Mouse (Mus musculus): ENCODE results near the gene Gm20388. TPM values are rescaled to one million over a fixed set of nuclear protein-coding genes. Genes with fewer than 3 reads are reported as not detected.

The Gm20388 gene
- total RNA-seq, 2 experiments from 2014 or later, result 1.3 to 8.5 TPM

DNA sequence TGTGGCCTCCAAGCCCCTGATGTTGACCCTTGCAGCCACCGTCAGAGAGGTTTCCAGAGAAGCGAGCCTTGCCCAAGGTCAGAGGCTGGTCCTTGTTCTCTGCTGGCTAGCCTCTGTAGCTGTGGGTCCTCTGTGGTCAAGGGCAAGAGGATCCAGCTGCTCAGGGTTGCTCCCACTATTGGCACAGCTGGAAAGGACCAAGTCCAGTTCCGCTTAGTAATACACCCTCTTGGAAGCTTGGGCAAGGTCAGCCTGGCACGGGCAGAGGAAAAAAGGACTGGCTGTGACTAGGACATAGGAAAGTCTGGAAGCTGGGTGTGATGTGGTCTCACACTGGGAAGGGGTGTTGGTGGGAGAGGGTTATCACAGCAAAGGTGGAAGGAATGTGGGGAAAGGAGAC is 538.5 kb downstream of the Gm20388 start:
- peak in 1 of 2 experiments; percentile 44 for DNase-seq (ENCODE audit: low spot score in 2 of 2)

- DNase-seq (ENCODE audit: low spot score in 2 of 2), result no peak
These were observed 539.0 kb downstream of the Gm20388 start for GRCm38 (mm10) chr8:120449608-120450031.

GRCm38 (mm10) chr8:120452111-120452510 is 541.5 kb downstream of the Gm20388 start:
- DNase-seq (ENCODE audit: low spot score in 2 of 2), result no peak

DNA sequence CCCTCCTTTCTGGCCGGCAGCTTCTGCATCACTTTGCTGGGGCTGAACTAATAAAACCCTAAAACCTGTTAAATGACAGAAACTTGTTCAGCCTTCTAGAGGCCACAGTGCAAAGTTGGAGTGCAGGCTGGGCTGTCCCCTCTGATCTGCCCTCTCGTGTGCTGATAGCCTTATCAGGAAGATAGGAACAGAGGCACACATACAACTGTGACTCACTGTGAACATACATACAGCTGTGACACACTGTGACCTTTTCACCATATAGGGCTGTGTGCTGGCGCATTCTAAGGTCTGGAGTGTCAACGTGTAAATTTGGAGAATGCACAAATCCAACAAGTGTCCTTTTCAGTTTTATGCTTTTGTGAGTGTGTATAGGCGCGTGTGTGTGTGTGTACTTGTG is 543.8 kb downstream of the Gm20388 start:
- no peak for DNase-seq (ENCODE audit: low spot score in 2 of 2)

DNA sequence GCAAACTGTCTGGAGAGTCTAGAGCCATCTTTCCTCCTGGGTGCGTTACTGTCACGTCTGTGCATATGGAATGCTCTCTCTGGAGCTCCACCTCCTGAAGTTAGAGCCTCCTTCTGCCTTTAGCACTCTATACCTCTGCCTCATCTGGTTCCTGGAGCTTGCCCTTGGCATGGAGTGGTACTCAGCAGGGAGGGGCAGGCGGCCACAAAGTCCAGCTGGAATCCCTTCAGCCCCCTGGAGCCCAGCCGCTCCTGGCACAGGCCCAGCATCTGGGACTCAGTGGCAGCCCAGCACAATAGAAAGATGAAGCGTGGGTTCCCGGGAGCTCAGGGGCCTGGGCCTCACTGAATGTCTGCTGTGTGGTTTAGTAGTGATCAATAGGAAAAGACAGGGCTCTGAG is 549.7 kb downstream of the Gm20388 start:
- no peak for DNase-seq (ENCODE audit: low spot score in 2 of 2)

- DNase-seq (ENCODE audit: low spot score in 2 of 2), result no peak
These were observed 551.5 kb downstream of the Gm20388 start for GRCm38 (mm10) chr8:120462119-120462551.

- DNase-seq (ENCODE audit: low spot score in 2 of 2), result no peak
These were observed 552.0 kb downstream of the Gm20388 start for GRCm38 (mm10) chr8:120462611-120463010.

GRCm38 (mm10) chr8:120463918-120464584 is 553.4 kb downstream of the Gm20388 start:
- no peak for DNase-seq (ENCODE audit: low spot score in 2 of 2)

DNA sequence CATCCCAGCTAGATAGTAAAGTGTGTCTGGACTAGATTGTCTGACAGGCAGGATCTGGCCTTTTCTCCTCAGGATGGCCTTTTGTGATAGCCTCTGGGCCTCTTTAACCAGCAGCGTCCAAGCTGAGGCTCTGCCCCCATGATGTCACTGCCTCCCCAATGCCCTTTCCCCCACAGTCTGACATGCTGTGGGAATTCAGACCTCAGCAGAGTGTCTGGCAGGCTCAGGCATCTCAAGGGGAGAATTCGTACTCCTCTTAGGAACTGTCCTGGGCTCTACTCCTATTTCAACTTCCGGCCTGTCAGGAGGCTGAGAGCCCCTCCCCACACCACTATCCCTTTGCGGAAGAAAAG is 553.9 kb downstream of the Gm20388 start:
- DNase-seq (ENCODE audit: low spot score in 2 of 2), result no peak

GRCm38 (mm10) chr8:120465710-120466109 is 555.1 kb downstream of the Gm20388 start:
- DNase-seq (ENCODE audit: low spot score in 2 of 2), result no peak

DNA sequence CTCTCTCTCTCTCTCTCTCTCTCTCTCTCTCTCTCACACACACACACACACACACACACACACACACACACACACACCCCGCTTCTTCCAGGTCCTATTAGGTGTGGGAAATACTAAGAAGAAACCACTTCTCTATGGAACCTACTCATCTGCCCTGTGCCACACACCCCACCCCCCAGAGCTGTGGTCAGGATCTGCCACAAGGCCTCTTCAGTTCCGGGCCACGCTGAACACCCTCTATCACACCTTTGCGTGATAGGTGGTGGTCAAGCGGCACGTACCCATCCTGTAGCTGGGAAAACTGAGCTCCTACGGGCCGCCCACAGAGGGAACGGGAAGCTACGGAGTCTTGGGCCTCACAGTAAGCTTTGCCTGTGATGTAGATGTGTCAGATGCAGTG is 555.6 kb downstream of the Gm20388 start:
- DNase-seq (ENCODE audit: low spot score in 2 of 2), result no peak

GRCm38 (mm10) chr8:120467598-120467997 is 557.0 kb downstream of the Gm20388 start:
- DNase-seq (ENCODE audit: low spot score in 2 of 2), result no peak

GRCm38 (mm10) chr8:120470170-120470569 is 559.5 kb downstream of the Gm20388 start:
- no peak for DNase-seq (ENCODE audit: low spot score in 2 of 2)

DNA sequence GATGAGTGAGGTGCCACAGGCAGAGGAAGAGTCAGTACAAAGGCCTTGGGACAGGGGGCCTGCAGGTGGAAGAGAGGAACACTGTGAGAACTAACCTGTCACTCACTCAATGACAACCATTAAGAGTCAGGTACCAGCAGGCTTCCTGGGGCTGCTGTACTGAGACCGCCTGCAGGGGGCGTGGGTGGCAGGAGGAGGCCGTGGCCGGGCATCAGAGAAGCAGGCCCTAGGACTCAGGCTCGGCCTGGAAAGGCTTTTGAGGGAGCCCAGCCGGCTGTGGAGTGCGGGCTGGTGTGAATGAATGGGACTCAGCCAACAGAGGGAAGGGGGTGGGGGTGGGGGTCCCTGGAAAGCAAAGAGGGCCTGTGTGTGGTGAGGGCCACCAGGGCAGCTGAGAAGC is 560.5 kb downstream of the Gm20388 start:
- DNase-seq (ENCODE audit: low spot score in 2 of 2), result peak in 1 of 2 experiments; percentile 55

DNA sequence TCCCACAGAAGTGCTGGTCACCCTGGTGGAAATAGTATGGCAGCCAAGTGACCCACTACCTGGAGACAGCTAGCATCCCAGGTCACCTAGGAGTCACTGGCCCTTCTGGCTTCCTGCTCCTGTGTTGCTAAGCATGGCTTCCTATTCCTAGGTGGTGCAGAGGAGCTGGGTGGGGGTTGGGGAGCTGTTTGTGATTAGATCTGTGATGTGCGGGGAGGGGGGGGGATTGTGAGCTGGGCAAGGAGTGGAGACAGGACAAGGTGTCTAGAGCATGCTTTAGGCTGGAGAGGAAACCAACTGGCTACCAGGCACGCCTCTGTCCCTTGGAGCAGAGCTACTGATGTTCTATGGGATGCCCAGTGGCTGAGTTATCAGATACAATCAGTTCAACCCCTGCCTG is 561.1 kb downstream of the Gm20388 start:
- DNase-seq (ENCODE audit: low spot score in 2 of 2), result no peak

GRCm38 (mm10) chr8:120472230-120472629 is 561.6 kb downstream of the Gm20388 start:
- DNase-seq (ENCODE audit: low spot score in 2 of 2), result no peak

DNA sequence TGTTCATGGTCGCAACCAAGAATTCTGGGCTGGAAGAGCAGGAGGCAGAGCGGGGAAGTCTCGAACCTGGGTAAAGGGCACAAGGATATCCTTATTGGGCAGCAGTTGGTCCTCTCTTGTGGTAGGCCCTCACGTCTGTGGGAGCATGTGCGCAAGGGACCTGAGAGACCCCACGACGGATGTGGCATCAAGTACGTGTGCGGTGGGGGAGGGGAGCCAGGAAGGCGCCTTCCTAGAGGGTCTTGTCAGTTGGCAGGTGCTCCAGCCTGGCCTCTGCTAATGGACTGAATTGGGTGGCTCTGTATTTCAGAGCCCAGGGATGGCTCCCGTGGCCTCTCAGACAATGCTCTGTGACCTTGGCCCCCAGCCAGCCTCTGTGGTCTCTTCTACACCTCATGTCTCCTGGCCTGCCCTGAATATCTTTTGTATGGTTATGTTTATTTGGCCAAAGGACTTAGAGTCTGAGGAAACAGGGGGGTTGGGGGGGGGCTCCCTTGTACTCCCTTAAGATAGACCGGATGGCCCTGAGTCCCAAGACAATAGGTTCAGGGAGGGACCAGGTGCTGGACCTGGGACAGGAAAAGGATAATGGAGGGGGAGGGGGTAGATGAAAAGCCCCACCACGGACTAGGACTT is 563.2 kb downstream of the Gm20388 start:
- peak in 1 of 2 experiments; percentile 59 for DNase-seq (ENCODE audit: low spot score in 2 of 2)

GRCm38 (mm10) chr8:120474496-120475235 is 564.0 kb downstream of the Gm20388 start:
- DNase-seq (ENCODE audit: low spot score in 2 of 2), result no peak

DNA sequence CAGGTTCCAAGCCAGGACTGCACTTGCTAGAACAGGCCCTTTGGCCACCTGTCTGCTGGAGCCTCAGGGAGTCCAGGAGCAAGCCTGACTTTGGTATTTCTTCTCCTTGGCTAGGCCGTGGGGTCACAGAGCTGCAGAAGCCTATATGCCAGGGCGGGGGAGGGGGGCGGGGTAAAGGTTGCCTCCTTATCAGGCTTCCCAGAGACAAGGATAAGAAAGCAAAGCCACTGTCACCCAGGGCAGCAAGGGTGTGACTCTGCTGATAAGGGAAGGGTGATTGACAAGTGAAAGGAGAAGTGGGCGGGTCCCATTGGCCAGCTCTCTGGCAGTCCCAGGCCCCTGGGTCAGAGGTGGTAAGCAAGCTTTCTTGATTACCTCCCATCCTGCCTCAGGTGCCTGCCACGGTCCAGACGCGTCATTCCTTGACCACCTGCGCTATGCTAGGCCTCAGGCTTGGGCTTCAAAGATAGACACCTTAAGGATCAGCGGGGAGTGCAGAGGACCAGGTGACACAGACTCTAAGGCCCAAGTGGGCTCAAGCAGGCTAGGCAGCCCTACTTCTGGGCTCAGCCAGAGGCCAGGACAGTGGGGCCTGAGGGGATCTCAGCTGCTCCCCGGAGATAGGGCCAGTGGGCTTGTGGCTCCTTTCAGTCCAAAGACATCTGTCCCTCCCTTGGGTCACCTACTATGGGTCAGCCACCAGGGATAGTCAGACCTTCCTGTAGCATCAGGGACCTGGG is 565.0 kb downstream of the Gm20388 start:
- DNase-seq (ENCODE audit: low spot score in 2 of 2), result no peak

- DNase-seq (ENCODE audit: low spot score in 2 of 2), result no peak
These were observed 566.3 kb downstream of the Gm20388 start for GRCm38 (mm10) chr8:120476711-120477575.

Measured in adrenal gland, adult 18-20 months (tissue).